Comparison of ENCODE assay signal across 11 mouse cellular contexts in genomic region chr9:115908325-115908724, GRCm38 (mm10). TPM values are rescaled to one million over a fixed set of nuclear protein-coding genes. Genes with fewer than 3 reads are reported as not detected.
DNase-seq lines count a peak whose midpoint lies in the region; ATAC-seq and TF ChIP-seq lines count a peak whose summit lies in the region.
"Had no signal": no experiment of that assay in that cellular context is flagged by ENCODE, and none has a peak within 500 bp of the region (broad histone marks: within the 10 kb centered on the region; RNA-seq: fewer than 3 reads in every experiment).

No protein-coding gene starts in this region.

- no peaks in the 10 kb centered on the region for H3K36me3 ChIP-seq in liver, embryonic 11.5 days (ENCODE audit: control insufficient read depth, insufficient read depth, low read length)
- no peaks in the 10 kb centered on the region; the same call in 1 of the 2 replicates for H3K36me3 ChIP-seq in limb, embryonic 11.5 days (ENCODE audit: control insufficient read depth, insufficient read depth, low read length)
- H3K36me3 ChIP-seq: intestine, embryonic 15.5 days had no signal

- H3K4me2 ChIP-seq in liver, embryonic 11.5 days = peak overlapping the region; percentile 7; the same call in 1 of the 2 replicates
- H3K4me2 ChIP-seq in limb, embryonic 11.5 days (ENCODE audit: low read depth, severe bottlenecking) = peak overlapping the region; percentile 29; the same call in 1 of the 2 replicates
- H3K4me2 ChIP-seq: intestine, embryonic 15.5 days had no signal

- DNase-seq in gastrocnemius, adult 2 months = peak; percentile 56
- no peak for DNase-seq in gastrocnemius, postnatal 36 days
- no peak for DNase-seq in liver, embryonic 11.5 days (ENCODE audit: low spot score)
- no peak for DNase-seq in liver
- no peak for DNase-seq in limb, embryonic 11.5 days (ENCODE audit: low spot score)
- DNase-seq in layer of hippocampus, adult 18-20 months (ENCODE audit: low spot score in 2 of 2) = no peak
- DNase-seq in Muller cell, postnatal 12 days (ENCODE audit: inconsistent ontology term) = no peak
- DNase-seq: midbrain, embryonic 14.5 days; retina, postnatal 1 day had no signal

- no peaks in the 10 kb centered on the region for H3K27me3 ChIP-seq in liver, embryonic 11.5 days (replicated peaks; ENCODE audit: control insufficient read depth, insufficient read depth, low read length)
- H3K27me3 ChIP-seq in limb, embryonic 11.5 days (ENCODE audit: control insufficient read depth, insufficient read depth, low read length) = no peaks in the 10 kb centered on the region
- H3K27me3 ChIP-seq: intestine, embryonic 15.5 days had no signal

- intact Hi-C loops in gastrocnemius, adult 2 months (cut with DNase I) = no loop called here
- intact Hi-C loops in gastrocnemius, postnatal 36 days (cut with DNase I) = no loop called here

- no peak for TF ChIP-seq CTCF in gastrocnemius, adult 2 months (IDR thresholded peaks at IDR 0.05)

- H3K9me3 ChIP-seq in liver, embryonic 11.5 days (ENCODE audit: control insufficient read depth, low read length) = no peaks in the 10 kb centered on the region
- no peaks in the 10 kb centered on the region for H3K9me3 ChIP-seq in limb, embryonic 11.5 days (ENCODE audit: control insufficient read depth, low read length)
- H3K9me3 ChIP-seq: intestine, embryonic 15.5 days had no signal

- H3K9ac ChIP-seq in liver, embryonic 11.5 days (ENCODE audit: low read depth, low read length) = no peak overlapping the region
- no peak overlapping the region for H3K9ac ChIP-seq in limb, embryonic 11.5 days (ENCODE audit: low read length)
- H3K9ac ChIP-seq: intestine, embryonic 15.5 days had no signal

- peak overlapping the region; percentile 21; the same call in 1 of the 2 replicates for H3K27ac ChIP-seq in gastrocnemius, adult 2 months
- no peak overlapping the region for H3K27ac ChIP-seq in liver, embryonic 11.5 days (ENCODE audit: low read depth, low read length)
- H3K27ac ChIP-seq in limb, embryonic 11.5 days (replicated peaks; ENCODE audit: low read depth, low read length) = no peak overlapping the region
- H3K27ac ChIP-seq: intestine, embryonic 15.5 days had no signal

- 23% methylated on average over 15 of the region's 15 CpGs for WGBS in liver, embryonic 11.5 days
- 9% methylated on average over 15 of the region's 15 CpGs for WGBS in limb, embryonic 11.5 days

- ATAC-seq in liver, embryonic 11.5 days (replicated peaks; ENCODE audit: low FRiP score) = no peak
- peak; percentile 81 for ATAC-seq in common myeloid progenitor, adult 5-6 weeks (replicated peaks; ENCODE audit: low read depth, poor library complexity, severe bottlenecking)
- no peak for ATAC-seq in limb, embryonic 11.5 days (ENCODE audit: insufficient number of reproducible peaks, low FRiP score, low TSS enrichment, low read depth)
- ATAC-seq: intestine, embryonic 15.5 days had no signal

- H3K4me1 ChIP-seq in liver, embryonic 11.5 days (replicated peaks; ENCODE audit: control insufficient read depth, insufficient read depth, low read length) = no peaks in the 10 kb centered on the region
- H3K4me1 ChIP-seq in limb, embryonic 11.5 days (ENCODE audit: control insufficient read depth, insufficient read depth, low read length) = peaks cover 5% of the 10 kb centered on the region; the same call in 1 of the 2 replicates
- H3K4me1 ChIP-seq: intestine, embryonic 15.5 days had no signal

- H3K4me3 ChIP-seq in gastrocnemius, adult 2 months = peak overlapping the region; percentile 57
- H3K4me3 ChIP-seq in liver, embryonic 11.5 days (ENCODE audit: low read depth, low read length) = no peak overlapping the region
- no peak overlapping the region for H3K4me3 ChIP-seq in limb, embryonic 11.5 days (ENCODE audit: low read depth, low read length)
- H3K4me3 ChIP-seq: intestine, embryonic 15.5 days had no signal

RNA-seq across cellular contexts. Expression of gene Gadl1, which starts 0.9 kb away (rescaled TPM):
- 10 to 100 TPM in 1 of 2 experiments, 1 to 10 TPM in 1; 3.0 to 11.2 TPM for total RNA-seq in gastrocnemius, adult 2 months (2021)
- 10 to 100 TPM in 1 of 2 experiments, 1 to 10 TPM in 1; 5.8 to 20.0 TPM for total RNA-seq in gastrocnemius, postnatal 36 days (2021)
- polyA plus RNA-seq in liver, embryonic 11.5 days (2014; fragmentation: Nextera tagmentation; extraction: Ambion mirVana) = 0.37 and 0.39 TPM in 2 replicates
- 1.2 and 1.8 TPM in 2 replicates for total RNA-seq in common myeloid progenitor, adult 5-6 weeks (2017)
- 0.59 and 0.89 TPM in 2 replicates for polyA plus RNA-seq in limb, embryonic 11.5 days (2014; fragmentation: Nextera tagmentation; extraction: Ambion mirVana)
- total RNA-seq in layer of hippocampus, adult 18-20 months (2021) = under 1 TPM; 0.74 to 0.81 TPM
